Mouse (Mus musculus): ENCODE results near the gene Ccdc85a.

The Ccdc85a gene

GRCm38 (mm10) chr11:28583911-28584434, at the start of gene Ccdc85a:
Ccdc85a (minus strand) TSS chr11:28584324.
- peak; percentile 98 for DNase-seq

DNA sequence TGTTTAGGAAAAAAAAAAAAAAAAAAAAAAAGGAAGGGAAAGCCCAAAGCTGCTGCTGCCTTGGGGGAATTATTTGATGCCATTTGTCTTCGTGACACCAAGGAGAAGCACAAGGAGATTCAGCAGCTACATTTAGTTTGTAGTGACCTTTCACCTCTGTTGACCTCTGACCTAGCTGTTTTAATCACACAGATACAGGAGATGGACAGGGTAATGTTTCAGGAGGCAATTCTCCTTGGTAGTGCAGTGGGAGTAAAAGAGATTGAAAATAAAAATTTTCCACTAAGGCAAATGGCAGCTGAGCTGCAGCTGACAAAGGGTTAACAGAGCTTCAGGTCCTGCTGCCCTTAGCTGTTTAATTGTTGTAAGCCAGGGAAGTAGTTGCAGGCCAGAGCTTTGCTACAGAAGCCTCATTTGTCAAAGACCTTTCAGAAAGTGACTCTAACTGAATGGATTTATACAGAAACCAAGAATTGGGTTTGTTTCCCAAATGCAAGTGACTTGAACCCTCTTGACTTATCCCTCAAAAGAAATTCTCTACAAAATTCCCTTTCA, 49.5 kb upstream of the Ccdc85a start:
- no peak for DNase-seq

GRCm38 (mm10) chr11:28633093-28633492, 49.0 kb upstream of the Ccdc85a start:
- DNase-seq = no peak

GRCm38 (mm10) chr11:28630771-28631170, 46.6 kb upstream of the Ccdc85a start:
- no peak for DNase-seq

- DNase-seq = no peak
These were observed 26.8 kb upstream of the Ccdc85a start for GRCm38 (mm10) chr11:28610781-28611491.

DNA sequence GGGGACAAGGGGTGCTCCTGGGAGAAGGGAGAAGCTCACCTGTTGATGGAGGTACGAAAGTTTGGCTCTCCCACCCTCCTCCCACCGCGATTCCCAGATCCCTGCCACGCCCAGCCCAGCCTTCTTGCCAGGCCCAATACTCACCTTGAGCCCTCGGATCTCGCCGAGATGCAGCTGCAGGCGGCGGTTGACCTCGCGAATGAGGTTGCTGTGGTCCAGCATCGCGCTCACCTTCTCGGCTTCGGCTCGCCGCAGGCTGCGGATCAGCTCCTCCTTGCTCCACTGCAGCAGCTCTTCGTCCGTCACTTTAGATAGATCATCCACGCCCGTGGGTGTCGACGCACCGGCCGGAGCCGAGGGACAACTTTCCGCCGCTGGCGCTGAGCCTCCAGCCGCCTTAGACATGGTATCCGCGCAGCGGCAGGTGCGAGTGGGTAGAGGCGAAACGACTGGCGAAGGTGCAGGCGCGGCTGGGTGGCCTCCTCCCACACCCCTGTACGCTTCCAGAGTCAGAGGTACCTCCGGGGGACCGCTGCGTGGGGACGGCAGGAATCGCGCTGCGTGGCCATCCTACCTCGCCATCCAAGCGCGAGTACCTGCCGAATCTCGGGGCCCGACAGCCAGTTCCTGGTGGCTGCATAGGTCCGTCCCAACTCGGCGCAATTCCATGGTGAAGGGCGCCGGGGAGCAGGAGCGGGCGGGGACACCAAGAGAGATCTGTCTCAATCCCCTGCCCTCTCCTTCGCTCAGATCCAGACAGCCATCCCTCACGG, 800 bp downstream of the Ccdc85a start:
- DNase-seq = peak; percentile 92

GRCm38 (mm10) chr11:28582218-28582617, 1.9 kb downstream of the Ccdc85a start:
- DNase-seq = peak; percentile 98

DNA sequence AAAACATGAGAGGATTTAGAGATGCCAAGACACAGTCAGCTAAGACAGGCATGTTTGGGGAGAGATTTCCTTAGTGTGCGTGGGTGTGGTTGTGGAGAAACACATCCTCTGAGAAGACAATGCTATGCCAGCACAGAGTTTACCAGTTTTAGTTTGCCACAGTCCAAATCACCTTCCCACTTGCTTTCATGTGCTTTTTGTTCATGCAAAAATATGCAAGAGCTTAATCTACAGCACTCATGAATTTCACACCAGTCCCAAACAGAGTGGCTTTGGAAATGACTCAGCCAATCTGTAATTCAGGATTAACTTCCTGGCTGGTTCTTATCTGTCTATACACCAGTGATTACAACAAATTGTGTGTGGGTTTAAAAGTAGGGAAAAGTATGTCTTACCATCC, 11.7 kb downstream of the Ccdc85a start:
- DNase-seq = no peak

GRCm38 (mm10) chr11:28556420-28556819, 27.7 kb downstream of the Ccdc85a start:
- DNase-seq = no peak

DNA sequence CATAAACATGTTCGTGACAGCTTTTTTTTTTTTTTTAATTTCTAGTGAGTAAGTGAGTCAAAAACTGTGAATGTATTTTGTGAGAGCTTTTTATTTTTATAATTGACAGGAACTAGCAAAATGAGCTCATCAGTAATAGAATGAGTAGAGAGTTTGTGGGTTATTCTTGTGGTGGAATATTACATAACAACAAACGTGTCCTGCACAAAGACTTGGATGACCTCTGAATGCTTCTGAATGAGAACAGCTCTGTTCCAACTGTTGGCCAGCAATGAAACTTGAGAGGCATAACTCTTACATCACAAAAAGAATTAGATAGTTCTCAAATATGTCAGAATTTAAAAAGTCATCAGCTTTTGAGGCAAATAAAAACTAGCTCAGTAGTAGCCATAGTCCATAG, 40.7 kb downstream of the Ccdc85a start:
- DNase-seq = no peak

DNA sequence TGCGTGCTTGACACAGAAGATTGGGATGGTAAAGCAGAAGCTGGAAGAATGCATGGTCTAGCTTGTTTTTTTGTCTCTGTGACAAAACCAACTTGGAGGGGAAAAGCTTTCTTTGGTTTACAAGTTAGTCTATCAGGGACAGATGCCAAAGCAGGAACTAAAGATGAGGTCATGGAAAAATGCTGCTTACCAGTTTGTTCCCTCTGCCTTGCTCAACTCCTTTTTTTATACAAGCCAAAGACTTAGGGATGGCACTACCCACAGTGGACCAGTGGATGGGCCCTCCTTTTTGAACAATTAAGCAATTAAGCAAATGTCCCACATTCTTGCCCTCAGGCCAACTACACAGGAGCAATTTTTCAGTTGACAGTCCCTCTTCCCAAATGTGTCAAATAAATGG, 42.8 kb downstream of the Ccdc85a start:
- DNase-seq = no peak

DNA sequence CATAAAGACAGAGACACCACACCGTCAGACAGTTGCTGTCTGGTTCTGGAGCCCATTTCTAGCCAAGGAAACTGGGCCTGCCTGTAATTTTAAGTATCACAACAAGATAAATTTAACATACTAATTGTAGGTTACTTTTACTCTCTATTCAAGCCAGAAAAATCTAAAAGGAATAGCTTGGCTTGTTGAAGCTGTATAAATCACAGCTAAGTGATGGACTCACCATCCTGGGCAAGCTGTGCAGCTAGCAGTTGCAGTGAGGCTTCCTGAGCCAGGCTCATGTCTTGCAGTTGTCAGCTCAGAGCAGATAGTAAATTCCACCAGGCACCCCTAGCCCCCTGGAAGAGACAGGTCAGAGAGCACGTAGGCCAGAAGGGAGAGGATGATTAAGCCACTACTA, 50.8 kb downstream of the Ccdc85a start:
- DNase-seq = no peak

GRCm38 (mm10) chr11:28501190-28501589, 82.9 kb downstream of the Ccdc85a start:
- no peak for DNase-seq

DNA sequence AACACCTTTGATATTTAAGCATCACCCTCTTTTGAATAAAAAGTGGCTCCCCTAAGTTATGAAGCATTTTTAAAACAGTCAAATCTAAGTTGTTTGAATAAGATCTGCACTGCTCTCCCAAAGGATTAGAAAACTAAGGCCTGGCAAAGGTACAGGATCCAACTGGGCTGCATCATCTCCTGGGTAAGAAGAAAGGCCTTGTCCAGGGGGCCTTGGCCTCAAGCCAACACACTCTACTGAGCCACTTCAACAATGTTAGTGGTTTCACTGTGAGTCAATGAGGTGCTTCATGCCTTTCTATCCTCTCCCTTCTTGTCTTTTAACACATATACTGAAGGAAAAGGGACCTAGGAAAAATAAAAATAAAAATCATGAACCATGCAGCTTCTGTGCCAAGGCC, 87.1 kb downstream of the Ccdc85a start:
- DNase-seq = peak; percentile 90

DNA sequence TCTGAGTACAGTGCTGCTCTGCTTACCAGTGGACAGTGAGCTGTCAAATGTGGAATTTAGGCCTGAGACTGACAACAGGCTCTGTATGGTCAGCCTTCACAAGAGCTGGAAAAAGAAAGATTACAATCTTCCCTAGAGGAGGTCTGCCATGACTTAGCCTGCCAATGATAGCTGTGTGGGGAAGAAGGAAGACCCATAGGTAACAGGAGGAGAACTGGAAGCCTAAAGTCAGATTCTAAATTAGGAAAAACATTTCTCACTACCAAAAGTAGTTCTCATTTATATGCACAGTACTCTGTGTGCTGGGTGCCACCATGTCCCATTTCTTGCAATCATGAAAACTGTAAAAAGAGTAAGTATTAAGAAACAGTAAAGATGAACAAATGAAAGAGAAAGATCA, 90.8 kb downstream of the Ccdc85a start:
- DNase-seq = no peak

DNA sequence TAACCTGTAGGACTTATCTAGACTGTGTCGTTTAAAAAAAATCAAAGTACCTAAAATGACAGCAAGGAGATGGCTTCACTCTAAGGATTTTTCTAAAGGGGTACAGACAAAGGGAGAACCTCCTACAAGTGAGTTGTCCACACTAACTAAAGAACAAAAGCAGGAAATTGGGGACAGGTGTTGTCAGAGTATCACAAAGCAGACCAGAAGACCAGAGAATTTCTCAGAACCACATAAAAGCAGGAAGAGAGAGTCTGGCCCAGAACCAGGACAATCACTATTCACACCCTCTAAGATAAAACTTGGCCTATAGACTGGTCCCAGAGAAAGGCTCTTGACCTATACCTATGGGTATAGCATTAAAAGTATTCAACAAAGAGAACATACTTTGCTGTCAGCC, 92.8 kb downstream of the Ccdc85a start:
- DNase-seq = peak; percentile 90

- no peak for DNase-seq
These were observed 99.9 kb downstream of the Ccdc85a start for GRCm38 (mm10) chr11:28484083-28484729.

DNA sequence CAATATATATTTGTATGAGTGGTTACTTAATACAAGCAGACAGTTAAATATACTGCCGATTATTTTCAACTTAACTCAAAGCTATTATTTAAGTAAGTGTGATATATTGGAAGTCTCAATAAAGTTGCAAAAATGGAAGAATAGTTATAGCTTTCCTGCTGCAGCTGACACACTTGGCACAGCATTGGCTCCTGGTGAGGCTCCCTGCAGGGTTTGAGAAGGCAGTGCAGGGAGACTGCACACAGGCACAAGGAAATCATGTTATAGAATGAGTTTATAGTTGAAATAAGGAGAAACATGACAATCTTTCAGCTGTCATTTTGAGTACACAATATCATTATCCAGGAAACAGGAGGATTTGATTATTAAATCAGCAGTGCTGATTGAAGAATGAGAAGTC, 107.0 kb downstream of the Ccdc85a start:
- DNase-seq = no peak

- peak; percentile 93 for DNase-seq
These were observed 118.4 kb downstream of the Ccdc85a start for GRCm38 (mm10) chr11:28465726-28466125.

GRCm38 (mm10) chr11:28464926-28465325, 119.2 kb downstream of the Ccdc85a start:
- DNase-seq = no peak

- no peak for DNase-seq
These were observed 125.0 kb downstream of the Ccdc85a start for GRCm38 (mm10) chr11:28459165-28459564.

DNA sequence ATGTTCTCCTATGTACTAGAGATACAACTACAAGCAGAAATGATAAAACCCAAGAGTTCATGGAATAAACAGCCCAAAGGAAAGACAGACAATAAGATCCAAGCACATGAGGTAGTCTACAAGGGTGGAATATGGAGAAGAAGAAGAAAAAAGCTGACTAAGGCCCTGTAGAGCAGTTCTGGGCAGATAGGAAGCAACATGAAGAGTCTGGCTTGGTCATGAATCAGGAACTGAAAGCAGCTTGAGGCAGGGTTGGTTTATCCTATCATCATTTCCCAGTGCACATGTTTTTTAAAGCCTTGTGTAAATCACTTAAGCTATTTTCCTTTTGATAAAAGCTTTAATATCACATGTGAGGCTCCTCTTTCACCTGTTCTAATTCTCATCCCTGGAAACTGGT, 144.2 kb downstream of the Ccdc85a start:
- peak; percentile 78 for DNase-seq
